Mouse (Mus musculus) lung, adult 2 months (tissue): ENCODE data around the gene Casp3. TPM values are rescaled to one million over a fixed set of nuclear protein-coding genes. Genes with fewer than 3 reads are reported as not detected.

ENCODE experiments used
- DNase-seq: peaks from one replicate; pipeline ENCODE4 v3.0.0; 2022
- H3K4me1 ChIP-seq: fragments of 200-500 bp; 2 replicates; pipeline ENCODE4 v1.6.1; 2011; ENCODE audit warnings: low read length; ENCODE audit not compliant: control insufficient read depth, insufficient read depth
- H3K4me3 ChIP-seq: fragments of 200-500 bp; replicated peaks from 2 replicates; pipeline ENCODE3; 2011; ENCODE audit warnings: low read depth, mild to moderate bottlenecking, control low read depth, low read length; ENCODE audit errors: extremely low read depth
- CTCF ChIP-seq: fragments of 200-500 bp; IDR thresholded peaks from 2 replicates; pipeline ENCODE4 v1.5.1; 2011; ENCODE audit warnings: mild to moderate bottlenecking, low read length, control low read depth; ENCODE audit not compliant: insufficient read depth
- POLR2A ChIP-seq: fragments of 200-500 bp; IDR thresholded peaks from 2 replicates; pipeline ENCODE4 v1.6.1; 2011; ENCODE audit warnings: low read depth, mild to moderate bottlenecking, control low read depth, low read length, borderline replicate concordance; ENCODE audit errors: extremely low read depth
- WGBS: fragments of 180-500 bp; shearing (Covaris S2); methylation state at CpG from one replicate; pipeline ENCODE4 v1.1.7; 2018; 5-methylcytosine and 5-hydroxymethylcytosine counted together
- polyA plus RNA-seq: library from polyadenylated mRNA; depleted of rRNA; stranded (reverse); fragments of >200 nt; gene quantifications from 2 replicates; pipeline ENCODE4 v1.2.3, GENCODE M21; 2012

The Casp3 gene
- polyA plus RNA-seq, 1 experiment, result 5.4 TPM

DNA sequence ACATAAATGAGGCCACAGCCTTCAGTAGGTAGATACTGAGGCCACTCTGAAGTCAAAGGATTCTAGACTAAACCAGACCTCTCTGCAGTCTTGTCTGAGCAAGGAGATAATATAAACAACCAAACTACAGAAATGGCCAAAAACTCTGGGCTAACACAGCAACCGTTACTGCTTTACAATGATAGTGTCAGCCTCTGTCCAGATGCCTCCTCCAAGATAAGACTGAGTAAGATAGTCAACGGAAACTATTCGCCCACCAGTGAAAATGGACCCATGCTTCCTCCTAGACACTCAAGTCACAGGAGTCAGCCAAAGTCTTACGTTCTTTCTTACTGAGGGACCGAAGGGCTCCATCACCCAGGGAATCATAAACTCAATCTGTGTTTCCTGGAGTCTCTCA, 29.2 kb upstream of the Casp3 start:
- no peak for TF ChIP-seq POLR2A
- DNase-seq, result no peak
- 71% methylated on average over 5 of the region's 5 CpGs for WGBS
- H3K4me1 ChIP-seq, result no peaks in the 10 kb centered on the region
- H3K4me3 ChIP-seq, result no peak overlapping the region

DNA sequence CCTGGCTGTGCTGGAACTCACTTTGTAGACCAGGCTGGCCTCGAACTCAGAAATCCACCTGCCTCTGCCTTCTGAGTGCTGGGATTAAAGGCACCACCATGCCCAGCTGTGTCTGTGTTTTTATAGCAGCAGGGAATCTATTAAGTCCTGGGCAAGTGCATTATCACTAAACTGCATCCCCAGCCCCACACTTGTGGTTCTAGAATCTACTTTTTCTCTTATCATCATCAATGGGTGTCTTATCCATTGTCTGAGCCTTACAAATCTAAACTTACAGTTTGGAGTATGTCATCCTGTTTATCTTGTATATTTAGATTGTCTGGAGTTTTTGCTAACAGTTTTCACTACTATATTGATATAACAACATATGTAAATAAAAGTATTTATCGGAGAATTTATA, 28.4 kb upstream of the Casp3 start:
- Histone ChIP-seq H3K4me1 (no peaks in the 10 kb centered on the region), H3K4me3 (no peak overlapping the region)
- DNase-seq, result no peak
- WGBS, result 85% methylated on average over 2 of the region's 2 CpGs
- TF ChIP-seq CTCF (no peak), POLR2A (no peak)

DNA sequence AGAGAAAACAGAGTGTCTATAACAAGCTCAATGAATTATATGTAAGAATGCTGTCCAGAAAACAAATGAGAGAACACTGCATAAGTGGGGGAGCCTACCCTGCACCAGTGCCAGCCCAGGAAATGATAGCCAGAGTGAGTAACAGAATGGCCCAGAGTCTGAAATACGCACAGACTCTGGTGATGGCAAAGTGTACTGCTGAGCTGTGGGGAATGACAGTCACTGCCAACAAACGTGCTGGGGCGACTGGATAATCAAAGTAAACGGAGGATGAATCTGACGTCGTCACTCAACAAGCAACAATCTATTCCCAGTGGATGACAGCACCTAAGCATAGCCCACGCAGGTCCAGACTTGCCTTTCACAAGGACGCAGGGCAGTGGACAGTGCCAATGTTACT, 24.0 kb upstream of the Casp3 start:
- 81% methylated on average over 8 of the region's 8 CpGs for WGBS
- H3K4me3 ChIP-seq, result no peak overlapping the region
- no peaks in the 10 kb centered on the region for H3K4me1 ChIP-seq
- no peak for TF ChIP-seq POLR2A
- DNase-seq, result no peak

DNA sequence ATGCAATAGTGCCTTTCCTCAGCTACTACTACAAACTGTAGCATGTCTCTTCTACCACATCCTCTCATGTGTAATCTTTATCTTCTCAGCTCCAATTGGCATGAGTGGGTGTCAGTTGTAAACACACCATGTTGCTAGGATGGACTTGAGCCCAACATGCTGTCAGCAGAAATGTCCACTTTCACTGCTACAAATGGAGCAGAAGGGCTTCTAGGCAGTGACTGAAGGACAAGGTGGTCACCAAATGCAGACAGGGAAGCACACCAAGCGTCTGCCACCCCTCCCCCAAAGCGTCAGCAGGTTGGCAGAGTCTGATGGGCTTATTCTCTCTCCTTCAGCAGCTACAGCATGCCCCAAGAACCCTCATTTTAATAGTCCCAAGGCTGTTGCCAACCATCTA, 23.3 kb upstream of the Casp3 start:
- no peak for DNase-seq
- TF ChIP-seq CTCF, result no peak
- TF ChIP-seq POLR2A, result no peak
- 82% methylated on average over 2 of the region's 2 CpGs for WGBS
- no peaks in the 10 kb centered on the region for H3K4me1 ChIP-seq
- H3K4me3 ChIP-seq, result no peak overlapping the region

DNA sequence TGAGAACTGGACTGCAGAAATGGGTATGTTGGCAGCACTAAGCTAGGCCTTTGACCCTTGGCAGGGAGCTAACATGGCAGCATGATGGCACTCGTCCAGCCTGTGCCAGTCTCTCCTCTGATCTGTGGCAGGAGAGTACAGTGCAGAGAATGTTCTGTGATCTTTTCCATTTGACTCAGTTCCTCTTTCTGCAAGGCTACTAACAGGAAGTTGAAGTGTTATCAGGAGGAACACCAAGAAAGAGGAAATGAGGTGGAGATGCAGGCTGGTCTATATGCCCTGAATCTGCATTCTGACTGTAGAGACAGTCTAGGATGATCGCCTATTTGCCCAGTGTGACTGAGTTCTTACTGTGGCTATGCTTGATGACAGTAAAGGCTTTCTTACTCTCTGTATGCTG, 21.5 kb upstream of the Casp3 start:
- no peak for DNase-seq
- no peaks in the 10 kb centered on the region for H3K4me1 ChIP-seq
- 73% methylated on average over 2 of the region's 2 CpGs for WGBS
- TF ChIP-seq POLR2A (no peak), CTCF (no peak)
- H3K4me3 ChIP-seq, result no peak overlapping the region

DNA sequence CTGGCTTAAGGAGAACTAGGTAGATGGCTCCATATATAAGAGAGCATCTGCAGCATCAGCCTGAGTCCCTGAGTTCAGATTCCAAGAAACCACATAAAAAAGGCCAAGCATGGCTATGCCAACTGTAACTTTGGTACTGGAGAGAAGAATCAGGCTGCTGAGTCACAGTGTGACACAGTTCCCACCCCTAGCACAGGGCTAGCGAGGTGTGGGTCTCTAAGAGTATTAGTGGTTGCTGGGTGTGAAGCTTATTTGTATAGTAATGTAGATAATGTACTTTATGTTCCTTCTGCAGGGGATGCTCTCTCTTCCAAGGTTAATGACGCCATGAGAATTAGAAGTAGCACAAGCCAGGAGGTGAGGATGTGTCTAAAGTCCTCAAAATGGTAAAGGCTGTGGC, 20.6 kb upstream of the Casp3 start:
- H3K4me1 ChIP-seq, result no peaks in the 10 kb centered on the region
- 98% methylated on average over 2 of the region's 2 CpGs for WGBS
- H3K4me3 ChIP-seq, result no peak overlapping the region
- DNase-seq, result no peak
- TF ChIP-seq CTCF, result no peak
- no peak for TF ChIP-seq POLR2A

DNA sequence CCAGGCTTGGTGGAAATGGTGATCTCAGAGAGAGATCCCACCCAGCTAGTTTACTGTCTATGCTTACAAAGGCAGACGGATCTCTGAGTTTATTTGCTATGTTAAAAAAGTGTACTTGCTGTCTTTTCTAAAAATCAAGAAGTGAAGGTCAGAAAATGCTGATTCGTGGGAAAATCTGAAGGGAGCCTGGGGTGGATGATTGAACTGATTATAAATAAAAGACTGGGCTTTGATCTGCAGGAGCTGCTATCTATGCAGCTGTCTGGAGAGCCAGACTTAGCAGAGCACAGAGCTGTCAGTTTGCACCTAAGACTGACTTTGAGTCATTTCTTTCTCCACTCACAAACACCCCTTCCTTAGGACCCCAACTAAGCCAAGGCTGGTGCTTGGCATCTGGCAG, 19.7 kb upstream of the Casp3 start:
- WGBS, result 65% methylated on average over 2 of the region's 2 CpGs

DNA sequence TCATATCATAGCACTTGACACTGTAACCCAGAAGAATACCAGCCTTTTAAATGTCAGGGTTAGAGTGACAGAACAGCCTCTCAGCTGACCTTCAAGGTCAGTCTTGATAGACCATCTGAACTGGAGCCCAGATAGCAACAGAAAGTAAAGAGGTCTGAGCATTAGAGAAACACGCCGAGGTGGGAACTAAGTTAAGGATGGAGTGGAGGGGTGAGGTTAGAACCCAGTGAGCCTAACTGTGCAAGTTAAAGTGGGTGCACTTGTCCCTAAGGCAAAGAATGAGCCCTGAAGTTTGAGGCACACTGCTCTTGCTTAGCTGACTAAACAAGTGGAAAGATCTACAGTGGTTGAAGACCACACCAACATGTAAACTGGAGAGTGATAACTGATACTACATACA, 19.0 kb upstream of the Casp3 start:
- 73% methylated on average over 2 of the region's 2 CpGs for WGBS
- no peak for DNase-seq
- Histone ChIP-seq H3K4me3 (no peak overlapping the region), H3K4me1 (no peaks in the 10 kb centered on the region)
- TF ChIP-seq POLR2A (no peak), CTCF (no peak)

More for the DNA sequence above, 19.7 kb upstream of the Casp3 start:
- no peak for DNase-seq
- Histone ChIP-seq H3K4me1 (no peaks in the 10 kb centered on the region), H3K4me3 (no peak overlapping the region)
- TF ChIP-seq CTCF (no peak), POLR2A (no peak)

DNA sequence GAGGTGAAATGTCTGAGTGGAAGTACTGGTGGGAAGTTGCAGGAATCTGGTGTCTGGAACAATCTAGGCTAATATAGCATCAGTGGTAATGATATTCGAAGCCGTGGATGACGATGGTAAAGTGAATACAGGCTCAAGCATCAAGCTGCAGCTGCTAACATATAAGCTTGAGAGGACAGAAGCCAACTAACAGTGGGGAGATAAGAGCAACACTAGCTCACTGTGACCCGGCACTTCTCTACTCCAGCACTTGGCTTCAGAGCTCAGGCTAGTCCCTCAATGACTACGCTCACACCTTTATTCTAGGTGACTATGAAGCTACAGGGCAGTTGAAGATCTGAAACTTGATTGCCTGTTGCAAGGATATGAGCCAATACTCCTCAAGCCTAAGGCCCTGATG, 18.3 kb upstream of the Casp3 start:
- DNase-seq, result no peak
- WGBS, result 96% methylated on average over 5 of the region's 5 CpGs
- TF ChIP-seq CTCF, result no peak
- TF ChIP-seq POLR2A, result no peak
- no peaks in the 10 kb centered on the region for H3K4me1 ChIP-seq
- H3K4me3 ChIP-seq, result no peak overlapping the region

DNA sequence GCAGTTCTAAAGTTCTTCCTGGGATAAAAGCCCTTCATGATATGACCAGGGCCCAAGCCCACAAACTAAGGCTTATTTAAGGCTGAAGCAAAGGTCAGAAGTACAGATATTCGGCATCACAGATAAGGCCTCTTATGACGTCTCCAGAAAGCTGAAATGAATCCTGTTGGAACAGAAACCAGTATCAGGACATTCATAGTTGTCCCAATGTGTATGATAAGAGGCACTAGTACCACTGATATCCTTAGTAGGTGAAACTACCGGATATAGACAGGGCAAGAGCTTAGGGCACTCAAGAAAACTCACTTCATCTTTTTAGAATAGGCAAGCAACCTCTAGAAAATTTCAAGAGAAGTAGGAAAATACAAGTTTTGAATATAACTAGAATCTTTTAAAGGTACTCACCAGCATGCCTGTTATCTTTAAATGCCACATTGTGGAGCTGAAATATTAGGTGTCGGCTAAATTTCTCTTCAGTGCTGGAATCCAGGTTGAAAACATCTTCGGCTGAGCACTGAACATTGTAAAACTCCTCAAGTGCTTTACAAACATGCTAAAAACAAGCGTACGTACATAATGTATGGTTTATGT, 17.7 kb upstream of the Casp3 start:
- WGBS, result 84% methylated on average over 7 of the region's 7 CpGs
- TF ChIP-seq CTCF (no peak), POLR2A (no peak)
- no peak for DNase-seq
- Histone ChIP-seq H3K4me1 (no peaks in the 10 kb centered on the region), H3K4me3 (no peak overlapping the region)
